33 mouse cellular contexts compared by ENCODE assay signal in genomic region chr14:88462944-88463343, GRCm38 (mm10). TPM values are rescaled to one million over a fixed set of nuclear protein-coding genes. Genes with fewer than 3 reads are reported as not detected.
"Had no signal": no experiment of that assay in that cellular context is flagged by ENCODE, and none has a peak within 500 bp of the region (broad histone marks: within the 10 kb centered on the region; RNA-seq: fewer than 3 reads in every experiment).

No protein-coding gene starts in this region.

- H3K36me3 ChIP-seq: limb, embryonic 10.5 days; limb, embryonic 12.5 days; limb, embryonic 13.5 days; limb, embryonic 15.5 days; liver, embryonic 13.5 days; liver, embryonic 15.5 days; lung, embryonic 15.5 days; midbrain, embryonic 10.5 days; midbrain, embryonic 12.5 days; midbrain, embryonic 13.5 days; midbrain, embryonic 15.5 days; neural tube, embryonic 12.5 days; neural tube, embryonic 13.5 days had no signal

- ATAC-seq: lung, postnatal 0 days; midbrain, embryonic 13.5 days; midbrain, embryonic 15.5 days had no signal

- H3K27ac ChIP-seq: left cerebral cortex, adult 2 months; limb, embryonic 10.5 days; limb, embryonic 12.5 days; limb, embryonic 13.5 days; limb, embryonic 15.5 days; liver, embryonic 13.5 days; liver, embryonic 14.5 days; liver, embryonic 15.5 days; lung, embryonic 15.5 days; macrophage; midbrain, embryonic 10.5 days; midbrain, embryonic 12.5 days; midbrain, embryonic 13.5 days; midbrain, embryonic 15.5 days; neural tube, embryonic 12.5 days; neural tube, embryonic 13.5 days had no signal

- H3K27me3 ChIP-seq: limb, embryonic 15.5 days; liver, embryonic 13.5 days; liver, embryonic 15.5 days; lung, embryonic 15.5 days; megakaryocyte, embryonic 14.5 days; midbrain, embryonic 15.5 days; neural tube, embryonic 12.5 days had no signal

- H3K4me1 ChIP-seq: limb, embryonic 10.5 days; limb, embryonic 12.5 days; limb, embryonic 13.5 days; limb, embryonic 15.5 days; liver, embryonic 13.5 days; liver, embryonic 15.5 days; lung, embryonic 15.5 days; megakaryocyte, embryonic 14.5 days; midbrain, embryonic 10.5 days; midbrain, embryonic 12.5 days; midbrain, embryonic 13.5 days; midbrain, embryonic 15.5 days; neural tube, embryonic 12.5 days; neural tube, embryonic 13.5 days had no signal

- H3K9ac ChIP-seq: limb, embryonic 12.5 days; limb, embryonic 13.5 days; limb, embryonic 15.5 days; liver, embryonic 13.5 days; liver, embryonic 14.5 days; liver, embryonic 15.5 days; lung, embryonic 14.5 days; lung, embryonic 15.5 days; midbrain, embryonic 12.5 days; midbrain, embryonic 13.5 days; midbrain, embryonic 15.5 days; neural tube, embryonic 12.5 days; neural tube, embryonic 13.5 days had no signal

- H3K9me3 ChIP-seq: limb, embryonic 10.5 days; limb, embryonic 12.5 days; limb, embryonic 13.5 days; limb, embryonic 15.5 days; liver, embryonic 13.5 days; liver, embryonic 15.5 days; lung, embryonic 15.5 days; megakaryocyte, embryonic 14.5 days; midbrain, embryonic 10.5 days; midbrain, embryonic 12.5 days; midbrain, embryonic 13.5 days; midbrain, embryonic 15.5 days; neural tube, embryonic 12.5 days; neural tube, embryonic 13.5 days had no signal

- H3K4me3 ChIP-seq: left cerebral cortex, adult 2 months; limb, embryonic 10.5 days; limb, embryonic 12.5 days; limb, embryonic 13.5 days; limb, embryonic 15.5 days; liver, embryonic 13.5 days; liver, embryonic 15.5 days; lung, embryonic 15.5 days; megakaryocyte, embryonic 14.5 days; midbrain, embryonic 10.5 days; midbrain, embryonic 12.5 days; midbrain, embryonic 13.5 days; midbrain, embryonic 15.5 days; myocyte; neural tube, embryonic 12.5 days; neural tube, embryonic 13.5 days had no signal

- DNase-seq: left cerebral cortex, postnatal 4 days; liver; liver, embryonic 13.5 days; lung, adult 18-20 months; lung, adult 2 months; lung, embryonic 14.5 days; lung, postnatal 10 days; lung, postnatal 14 days; lung, postnatal 36 days; lung, postnatal 4 days; midbrain, embryonic 14.5 days had no signal

- H3K4me2 ChIP-seq: limb, embryonic 12.5 days; limb, embryonic 13.5 days; limb, embryonic 15.5 days; liver, embryonic 13.5 days; liver, embryonic 15.5 days; lung, embryonic 14.5 days; lung, embryonic 15.5 days; midbrain, embryonic 12.5 days; midbrain, embryonic 13.5 days; midbrain, embryonic 15.5 days; neural tube, embryonic 12.5 days; neural tube, embryonic 13.5 days had no signal

RNA-seq across cellular contexts. Expression of gene Pcdh20, which starts 8.3 kb away (rescaled TPM):
- total RNA-seq: megakaryocyte progenitor cell, adult 5-6 weeks; megakaryocyte, adult 5-6 weeks; megakaryocyte-erythroid progenitor cell, adult 5-6 weeks; monocyte, adult 5-6 weeks had no signal
- polyA plus RNA-seq: macrophage had no signal
